Mouse (Mus musculus) testis, adult 2 months (tissue): Measurements from ENCODE around the gene Bad. TPM values are rescaled to one million over a fixed set of nuclear protein-coding genes. Genes with fewer than 3 reads are reported as not detected.

Experiments
- H3K27ac ChIP-seq: fragments of 200-500 bp; 2 replicates; pipeline ENCODE4 v1.5.1; 2012; ENCODE audit warnings: low read depth, low read length; ENCODE audit not compliant: control insufficient read depth, insufficient read depth
- H3K27me3 ChIP-seq: fragments of 200-500 bp; 2 replicates; pipeline ENCODE4 v1.6.1; 2012; ENCODE audit warnings: mild to moderate bottlenecking, low read length, moderate library complexity; ENCODE audit not compliant: control insufficient read depth, insufficient read depth
- H3K36me3 ChIP-seq: fragments of 200-500 bp; 2 replicates; pipeline ENCODE4 v1.6.1; 2012; ENCODE audit warnings: mild to moderate bottlenecking, low read length; ENCODE audit not compliant: control insufficient read depth, insufficient read depth
- H3K4me1 ChIP-seq: fragments of 200-500 bp; 2 replicates; pipeline ENCODE4 v1.6.1; 2012; ENCODE audit warnings: low read length; ENCODE audit not compliant: control insufficient read depth, insufficient read depth
- H3K4me3 ChIP-seq: fragments of 200-500 bp; 2 replicates; pipeline ENCODE4 v1.5.1; 2012; ENCODE audit warnings: low read depth, mild to moderate bottlenecking, low read length, moderate library complexity, mixed read lengths; ENCODE audit not compliant: control insufficient read depth
- CTCF ChIP-seq: fragments of 200-500 bp; IDR thresholded peaks from 2 replicates; pipeline ENCODE4 v1.5.1; 2012; ENCODE audit warnings: low read depth, mild to moderate bottlenecking, inconsistent platforms, low read length, moderate library complexity; ENCODE audit not compliant: control insufficient read depth, insufficient read depth, insufficient replicate concordance
- POLR2A ChIP-seq: fragments of 200-500 bp; IDR thresholded peaks from 2 replicates; pipeline ENCODE4 v1.6.1; 2012; ENCODE audit warnings: low read depth, mild to moderate bottlenecking, inconsistent platforms, low read length, moderate library complexity; ENCODE audit not compliant: control insufficient read depth
- polyA plus RNA-seq: library from polyadenylated mRNA; depleted of rRNA; stranded (reverse); fragments of >200 nt; gene quantifications from 2 replicates; pipeline ENCODE4 v1.2.3, GENCODE M21; 2012

The Bad gene
- polyA plus RNA-seq, 1 experiment: 78.8 TPM

- no peak overlapping the region for H3K27ac ChIP-seq
- H3K4me3 ChIP-seq: no peak overlapping the region
- peaks cover 31% of the 10 kb centered on the region for H3K4me1 ChIP-seq
- no peaks in the 10 kb centered on the region for H3K27me3 ChIP-seq
- TF ChIP-seq POLR2A (no peak), CTCF (no peak)
- no peaks in the 10 kb centered on the region for H3K36me3 ChIP-seq
These were observed 30.7 kb downstream of the Bad start for GRCm38 (mm10) chr19:6972247-6972917.

- Histone ChIP-seq H3K4me3 (peak overlapping the region; percentile 89), H3K27me3 (no peaks in the 10 kb centered on the region), H3K36me3 (no peaks in the 10 kb centered on the region), H3K27ac (no peak overlapping the region), H3K4me1 (peaks cover 29% of the 10 kb centered on the region)
- TF ChIP-seq POLR2A: no peak
- TF ChIP-seq CTCF: no peak
These were observed 32.0 kb downstream of the Bad start for GRCm38 (mm10) chr19:6973581-6974190.

GRCm38 (mm10) chr19:6974211-6975205 lies 32.8 kb downstream of the Bad start, which contains the start of gene Ppp1r14b:
Gene Ppp1r14b, plus strand, starts transcription at chr19:6974968.
- H3K27me3 ChIP-seq: no peaks in the 10 kb centered on the region
- H3K4me3 ChIP-seq: peak within 1 kb of the TSS; percentile 91
- peaks cover 31% of the 10 kb centered on the region for H3K4me1 ChIP-seq
- no peak for TF ChIP-seq CTCF
- TF ChIP-seq POLR2A: peak; percentile 38; the same call in 1 of the 2 replicates
- H3K36me3 ChIP-seq: no peaks in the 10 kb centered on the region
- peak within 1 kb of the TSS; percentile 80 for H3K27ac ChIP-seq

GRCm38 (mm10) chr19:6975537-6976521 lies 34.2 kb downstream of the Bad start, which contains the start of gene Plcb3:
Gene Plcb3, minus strand, starts transcription at chr19:6976470.
- Histone ChIP-seq H3K4me3 (peak within 1 kb of the TSS; percentile 91), H3K27me3 (no peaks in the 10 kb centered on the region), H3K4me1 (peaks cover 27% of the 10 kb centered on the region), H3K36me3 (no peaks in the 10 kb centered on the region), H3K27ac (peak within 1 kb of the TSS; percentile 77)
- TF ChIP-seq POLR2A: no peak; the same call in 1 of the 2 replicates

GRCm38 (mm10) chr19:6977759-6978638 lies 36.3 kb downstream of the Bad start:
- Histone ChIP-seq H3K36me3 (no peaks in the 10 kb centered on the region; the same call in 1 of the 2 replicates), H3K27ac (no peak overlapping the region), H3K4me1 (peaks cover 27% of the 10 kb centered on the region), H3K4me3 (no peak overlapping the region), H3K27me3 (no peaks in the 10 kb centered on the region)
- TF ChIP-seq POLR2A (no peak), CTCF (no peak)

- no peak for TF ChIP-seq POLR2A
- TF ChIP-seq CTCF: no peak
- Histone ChIP-seq H3K36me3 (no peaks in the 10 kb centered on the region; the same call in 1 of the 2 replicates), H3K27me3 (no peaks in the 10 kb centered on the region), H3K4me1 (peaks cover 27% of the 10 kb centered on the region), H3K4me3 (no peak overlapping the region), H3K27ac (no peak overlapping the region)
These were observed 36.9 kb downstream of the Bad start for GRCm38 (mm10) chr19:6978639-6978974.
